Mouse (Mus musculus): ENCODE measurements around the gene Prkcsh.

Gene Prkcsh

DNA sequence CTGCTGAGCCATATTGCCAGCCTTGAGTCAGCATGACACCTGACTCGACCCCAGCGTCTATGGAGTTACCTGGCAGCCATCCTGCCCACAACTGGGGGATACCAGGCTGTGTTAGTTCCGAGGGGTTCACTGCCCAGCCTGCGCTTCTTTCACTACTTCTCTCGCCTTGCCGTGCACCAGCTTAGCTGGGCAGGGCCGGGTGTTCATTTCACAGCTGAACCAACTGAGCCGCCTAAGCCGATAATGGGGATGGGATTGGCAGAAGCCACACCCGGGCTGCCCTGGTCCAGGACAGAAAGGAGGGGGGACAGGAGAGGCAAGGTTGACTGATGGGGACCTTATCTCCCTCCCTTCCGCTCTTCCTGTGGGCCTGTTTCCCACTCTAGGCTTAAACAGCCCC, 46.7 kb downstream of the Prkcsh start:
- DNase-seq (ENCODE audit: low spot score in 2 of 2), result no peak

DNA sequence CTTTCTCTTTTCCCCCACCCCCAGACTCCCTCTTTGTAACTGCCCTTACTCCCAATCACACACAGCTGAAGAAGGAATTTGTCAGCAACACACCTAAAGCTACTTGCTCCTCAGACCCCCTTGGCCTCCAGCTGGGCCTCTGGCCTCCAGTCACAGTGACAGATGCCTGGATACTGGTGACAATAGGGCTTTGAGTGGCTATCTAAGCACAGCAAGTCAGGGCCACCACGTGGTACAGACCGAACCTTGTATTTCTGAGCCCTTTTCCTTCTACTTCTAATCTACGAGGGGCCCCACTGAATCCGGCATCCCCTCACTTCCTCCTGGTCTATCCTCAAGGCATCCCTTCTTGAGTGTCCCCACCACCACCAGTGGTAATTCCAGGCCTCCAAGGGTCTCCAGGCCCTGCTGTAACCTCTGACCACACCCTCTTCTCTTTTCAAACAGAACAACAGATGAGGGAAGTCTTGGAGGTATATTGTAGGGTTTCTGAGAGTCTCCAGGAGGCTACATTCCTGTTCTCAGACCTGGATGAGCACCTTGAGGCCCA, 47.2 kb downstream of the Prkcsh start:
- no peak for DNase-seq (ENCODE audit: low spot score in 2 of 2)

DNA sequence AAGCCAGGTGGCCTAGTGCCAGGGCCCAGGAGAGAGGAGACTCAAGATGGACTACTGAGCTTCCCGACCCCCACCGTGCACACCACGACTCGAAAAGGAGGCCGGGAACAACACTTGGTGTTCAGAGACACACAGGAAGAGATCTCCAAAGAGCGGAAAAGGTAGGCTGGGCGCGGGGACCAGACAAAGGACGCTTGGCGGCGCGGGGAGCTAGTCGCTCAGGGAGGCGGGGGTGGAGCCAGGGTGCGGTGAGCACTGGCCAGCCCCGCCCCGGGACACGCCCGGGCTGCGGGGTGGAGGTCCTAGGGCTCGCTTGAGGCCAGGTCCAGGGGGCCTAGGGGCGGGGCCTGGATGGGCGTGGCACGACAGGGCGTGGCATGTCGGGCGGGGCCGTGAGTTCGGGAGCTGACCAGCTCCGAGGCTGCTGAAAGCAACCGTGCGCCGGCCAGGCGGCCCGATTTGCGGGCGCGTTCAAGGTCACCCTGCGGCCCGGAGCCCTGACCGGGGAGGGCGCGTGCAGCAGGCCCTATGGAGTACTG, 47.8 kb downstream of the Prkcsh start:
- DNase-seq (ENCODE audit: low spot score in 2 of 2), result peak; percentile 49 to 55

DNA sequence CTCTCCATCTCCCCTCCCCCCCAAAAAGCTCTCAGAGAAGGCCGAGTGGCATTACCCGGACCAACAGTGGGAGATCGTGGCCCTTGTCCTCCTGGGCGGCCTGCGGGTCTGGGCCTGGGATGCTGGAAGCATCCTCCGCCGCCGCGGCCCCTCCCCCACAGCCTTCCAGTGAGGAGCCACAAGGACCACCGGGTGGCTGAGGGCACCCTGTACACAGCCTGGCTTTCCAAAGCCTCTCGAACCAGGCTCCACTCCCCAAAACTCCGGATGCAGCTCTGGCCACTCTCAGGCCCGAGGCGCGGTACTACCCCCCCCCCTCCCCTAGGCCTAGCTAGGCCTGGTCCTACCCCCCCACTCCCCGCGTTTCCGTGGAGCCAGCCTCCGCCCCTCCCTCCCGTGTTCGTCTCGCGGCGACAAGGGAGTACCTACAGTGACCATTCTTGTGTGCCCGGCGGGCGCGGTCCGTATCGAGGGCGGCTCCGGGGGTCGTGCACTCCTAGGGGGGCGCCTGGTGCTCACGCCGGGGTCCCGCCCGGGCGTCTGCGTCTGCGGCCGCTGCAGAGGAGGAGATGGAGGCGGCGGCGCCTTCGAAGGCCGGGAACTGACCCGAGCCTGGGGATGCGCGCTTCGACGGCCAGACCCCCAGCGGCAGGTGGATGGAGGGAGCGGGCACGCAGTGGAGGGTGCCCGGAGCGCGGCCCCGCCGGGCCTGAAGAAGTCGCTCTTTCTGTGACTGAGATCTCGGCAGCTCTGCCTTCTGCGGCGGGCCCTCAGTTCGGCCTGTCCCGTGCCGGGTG, 48.8 kb downstream of the Prkcsh start:
- no peak for DNase-seq (ENCODE audit: low spot score in 2 of 2)

DNA sequence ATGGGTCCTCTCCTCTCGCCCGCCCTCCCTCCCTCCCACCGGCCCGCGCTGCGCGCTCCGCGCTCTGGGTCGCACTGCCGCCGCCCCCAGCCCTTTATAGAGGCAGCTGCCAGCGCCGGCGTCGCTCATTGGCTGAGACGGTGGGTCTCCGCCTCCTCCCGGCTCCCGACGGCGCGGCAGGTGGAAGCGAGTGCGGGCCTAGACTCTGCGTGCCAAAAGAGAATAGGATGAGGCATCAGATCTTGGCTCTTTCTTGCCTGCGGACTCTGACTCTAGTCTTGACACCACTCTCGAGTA, 49.3 kb downstream of the Prkcsh start, which contains the start of gene Elavl3:
TSS of gene Elavl3 (minus strand) at position 66 of the 297 bp plus-strand sequence.
- DNase-seq (ENCODE audit: low spot score in 2 of 2), result peak in 1 of 2 experiments; percentile 82

DNA sequence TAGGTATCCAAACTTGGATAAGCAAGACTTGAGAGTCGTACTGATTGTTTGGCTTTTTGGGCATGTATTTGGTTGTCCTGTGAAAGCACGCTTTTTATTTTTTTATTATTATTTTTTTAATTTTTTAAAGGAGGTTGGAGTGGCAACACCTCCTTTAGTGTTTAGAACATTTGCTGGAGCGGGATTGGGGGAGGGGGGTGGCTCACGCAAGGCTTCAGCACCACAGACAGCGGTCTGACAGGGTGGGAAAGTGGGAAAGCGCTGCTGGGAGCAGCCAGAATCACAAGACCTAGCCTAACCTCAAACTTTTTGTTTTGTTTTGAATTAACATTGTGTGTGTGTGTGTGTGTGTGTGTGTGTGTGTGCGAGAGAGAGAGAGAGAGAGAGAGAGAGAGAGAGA, 51.1 kb downstream of the Prkcsh start:
- no peak for DNase-seq (ENCODE audit: low spot score in 2 of 2)

DNA sequence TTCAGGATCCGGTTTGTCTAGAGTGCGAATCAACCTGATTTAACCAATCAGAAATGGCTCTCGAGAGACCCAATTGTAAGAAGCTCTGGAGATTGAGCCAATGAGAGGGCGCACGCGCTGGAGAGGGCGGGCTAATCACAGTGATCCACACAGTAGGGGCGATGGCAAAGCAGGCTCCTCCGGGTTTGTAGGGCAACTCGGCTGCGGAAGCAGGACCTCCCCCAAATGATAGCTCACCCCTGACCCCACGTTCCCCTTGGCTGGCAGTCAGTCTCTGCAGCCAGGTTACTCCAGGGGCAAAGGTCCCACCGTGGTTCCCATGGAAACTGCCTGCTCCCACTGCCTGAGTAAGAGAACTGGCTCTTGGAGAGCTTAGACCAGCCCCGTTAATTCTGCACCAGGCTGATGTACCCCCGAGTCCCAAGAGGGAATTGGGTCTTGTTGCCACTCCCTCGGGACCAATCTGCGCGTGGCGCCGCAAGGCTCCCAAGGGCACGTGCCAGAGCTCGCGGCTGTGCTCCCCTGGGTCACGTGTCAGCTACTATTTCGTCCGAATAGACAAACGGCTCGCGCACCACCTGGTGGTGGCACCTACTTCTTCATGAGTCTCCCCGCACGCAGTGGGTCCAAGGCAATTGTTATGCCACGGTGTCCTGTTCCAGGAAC, 51.9 kb downstream of the Prkcsh start:
- peak; percentile 71 to 75 for DNase-seq (ENCODE audit: low spot score in 2 of 2)

DNA sequence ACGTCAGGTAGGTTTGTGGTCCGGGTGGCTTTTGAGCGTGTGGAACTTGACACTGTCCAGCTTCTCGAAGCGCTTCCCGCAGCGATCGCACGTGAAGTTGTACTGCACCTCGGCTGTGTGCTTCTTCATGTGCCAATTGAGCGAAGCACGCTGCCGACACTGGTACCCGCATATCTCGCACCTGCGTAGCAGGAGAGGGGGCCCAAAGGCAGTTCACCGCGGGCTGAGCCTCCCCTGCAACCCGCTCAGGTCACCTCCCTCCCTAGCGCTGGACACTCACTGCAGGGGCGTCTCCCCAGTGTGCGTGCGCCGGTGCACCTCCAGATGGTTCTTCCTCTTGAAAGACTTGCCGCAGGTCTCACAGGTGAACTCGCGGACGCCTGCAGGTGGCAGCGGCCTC, 53.1 kb downstream of the Prkcsh start:
- no peak for DNase-seq (ENCODE audit: low spot score in 2 of 2)

DNA sequence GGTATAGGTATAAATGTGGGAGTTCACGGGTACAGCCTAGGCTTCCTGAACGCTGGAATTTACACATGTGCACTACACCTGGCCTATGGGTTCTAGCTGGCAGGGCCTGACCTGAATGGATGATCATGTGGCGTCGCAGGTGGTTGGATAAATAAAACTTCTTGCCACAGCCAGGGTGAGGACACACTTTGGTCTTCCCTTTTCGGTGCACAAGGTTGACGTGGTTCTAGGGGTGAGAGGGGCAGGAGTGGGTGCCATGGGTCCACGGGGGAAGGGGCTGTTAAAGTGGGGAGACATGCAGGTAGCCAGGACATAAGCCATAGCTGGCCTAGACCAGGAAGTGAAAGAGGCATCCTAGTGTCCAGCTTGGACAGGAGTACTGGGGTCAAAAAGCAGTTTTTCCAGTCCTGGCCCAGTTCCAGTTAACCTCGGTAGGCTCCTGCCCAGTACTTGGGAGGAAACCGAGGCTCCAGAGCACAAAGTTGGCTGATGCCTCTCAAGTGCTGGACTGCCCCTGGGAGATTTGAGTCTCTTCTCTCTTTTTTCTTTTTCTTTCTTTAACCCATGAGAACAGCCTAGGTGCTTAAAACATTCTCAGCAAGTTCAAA, 53.8 kb downstream of the Prkcsh start:
- no peak for DNase-seq (ENCODE audit: low spot score in 2 of 2)

DNA sequence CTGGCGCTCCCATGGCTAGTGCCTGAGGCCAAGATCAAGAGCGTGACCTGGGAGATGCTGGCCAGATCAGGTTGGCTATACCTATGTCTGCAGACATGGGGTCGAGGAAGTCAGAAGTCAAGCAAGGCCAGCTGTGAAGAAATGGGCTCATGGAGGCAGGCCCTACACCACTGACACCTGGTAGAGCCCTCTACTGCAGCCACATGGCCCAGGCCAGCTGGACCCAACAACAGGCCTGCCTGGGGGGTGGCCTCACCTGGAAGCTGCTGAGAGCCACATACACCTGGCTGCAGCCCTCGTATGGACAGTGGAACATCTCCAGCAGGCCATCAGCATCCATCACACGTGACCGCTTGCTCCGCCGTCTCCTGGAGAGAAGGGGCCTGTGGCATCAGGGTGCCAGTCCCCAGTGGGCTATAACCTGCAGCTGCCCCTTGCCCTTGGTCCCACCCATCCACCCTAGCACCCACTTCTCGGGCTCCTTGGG, 54.5 kb downstream of the Prkcsh start:
- no peak for DNase-seq (ENCODE audit: low spot score in 2 of 2)

DNA sequence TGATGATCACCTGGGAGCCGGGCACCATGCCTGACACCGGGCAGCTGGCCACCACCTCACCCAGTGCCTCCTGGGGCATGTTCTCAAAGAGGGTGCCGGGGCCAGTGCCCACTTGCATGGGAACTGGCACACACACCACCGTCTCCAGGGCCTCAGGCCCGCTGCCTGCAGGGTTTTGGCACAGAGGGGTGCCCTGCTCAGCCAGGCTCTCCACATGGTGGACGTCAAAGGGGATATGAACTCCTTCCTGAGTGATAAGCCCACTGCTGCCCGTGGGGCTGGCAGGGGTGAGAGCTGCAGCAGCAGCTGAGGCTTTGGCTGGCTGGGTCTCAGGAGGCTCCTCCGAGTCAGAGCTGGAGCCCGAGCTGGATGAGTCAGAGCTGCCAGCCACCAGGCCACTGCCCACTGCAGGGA, 55.4 kb downstream of the Prkcsh start:
- DNase-seq (ENCODE audit: low spot score in 2 of 2), result no peak

DNA sequence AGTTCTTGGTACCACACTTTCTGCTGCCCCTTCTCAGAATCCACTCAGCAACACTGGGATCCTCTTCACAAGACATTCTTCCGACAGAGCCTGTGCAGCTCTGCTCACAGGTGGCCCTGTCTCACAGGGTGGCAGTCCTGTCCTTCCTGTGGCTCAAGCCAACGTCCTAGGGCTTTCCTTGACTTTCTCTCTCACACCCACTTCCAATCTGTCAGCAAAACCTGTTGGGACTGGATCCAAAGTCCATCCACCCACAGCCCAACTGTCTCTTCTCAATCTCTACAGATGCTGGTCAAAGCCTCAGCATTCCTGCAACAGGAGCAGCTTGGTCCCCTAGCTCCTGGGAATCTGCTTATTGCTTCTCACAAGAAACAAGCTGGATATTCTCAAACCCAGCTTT, 58.7 kb downstream of the Prkcsh start:
- DNase-seq (ENCODE audit: low spot score in 2 of 2), result no peak
